Mouse (Mus musculus) liver, postnatal 0 days (tissue): ENCODE measurements around the gene Acta2. TPM values are rescaled to one million over a fixed set of nuclear protein-coding genes. Genes with fewer than 3 reads are reported as not detected.
A peak's percentile ranks its signal among the peaks of the same experiment; 100 is the strongest.
"Not testable (repeated sequence)": the region's sequence is repeated elsewhere in the genome, so short reads cannot be mapped to it uniquely, and the experiment has no call there.

Source experiments
- ATAC-seq: fragments of 200-750 bp; cut with Nextera tagmentation; 2 replicates; pipeline ENCODE4 v1.8.0; 2017; ENCODE audit warnings: mild to moderate bottlenecking, moderate library complexity
- DNase-seq: peaks from one replicate; pipeline ENCODE4 v3.0.0-alpha.2; 2016
- H3K27ac ChIP-seq: fragments of 300-500 bp; sonication (generic); 2 replicates; pipeline ENCODE4 v1.5.1; 2014; ENCODE audit warnings: antibody characterized with exemption, moderate library complexity, mild to moderate bottlenecking, low read depth
- H3K27me3 ChIP-seq: fragments of 300-500 bp; sonication (generic); 2 replicates; pipeline ENCODE4 v1.6.1; 2014; ENCODE audit warnings: low read length, control low read depth, mixed read lengths; ENCODE audit not compliant: insufficient read depth
- H3K36me3 ChIP-seq: fragments of 300-500 bp; sonication (generic); replicated peaks from 2 replicates; pipeline ENCODE4 v1.6.1; 2014; ENCODE audit warnings: mild to moderate bottlenecking, control low read depth, low read length, moderate library complexity, mixed read lengths; ENCODE audit not compliant: insufficient read depth
- H3K4me1 ChIP-seq: fragments of 300-500 bp; sonication (generic); 2 replicates; pipeline ENCODE4 v1.6.1; 2014; ENCODE audit warnings: antibody characterized with exemption, mild to moderate bottlenecking, control low read depth; ENCODE audit not compliant: insufficient read depth
- H3K4me2 ChIP-seq: fragments of 300-500 bp; sonication (generic); 2 replicates; pipeline ENCODE4 v1.6.1; 2014; ENCODE audit warnings: low read depth, mild to moderate bottlenecking, low read length, moderate library complexity, mixed read lengths
- H3K4me3 ChIP-seq: fragments of 300-500 bp; sonication (generic); 2 replicates; pipeline ENCODE4 v1.5.1; 2014; ENCODE audit warnings: low read depth, low read length
- H3K9ac ChIP-seq: fragments of 300-500 bp; sonication (generic); replicated peaks from 2 replicates; pipeline ENCODE4 v1.6.1; 2014; ENCODE audit warnings: mild to moderate bottlenecking, moderate library complexity
- H3K9me3 ChIP-seq: fragments of 300-500 bp; sonication (generic); 2 replicates; pipeline ENCODE4 v1.6.1; 2016; ENCODE audit warnings: mild to moderate bottlenecking, control low read depth, low read length, mixed read lengths
- CTCF ChIP-seq: sonication (generic); IDR thresholded peaks from 2 replicates; pipeline ENCODE4 v1.5.1; 2016; ENCODE audit warnings: antibody characterized with exemption, low read depth
- EP300 ChIP-seq: IDR thresholded peaks from 2 replicates; pipeline ENCODE4 v1.6.1; 2016; ENCODE audit warnings: antibody characterized with exemption, low read depth, mild to moderate bottlenecking
- WGBS: fragments of 180-500 bp; shearing (Covaris S2); extraction: QIAGEN DNeasy Blood & Tissue Kit; methylation state at CpG from one replicate; pipeline ENCODE4 v1.1.7; 2014; ENCODE audit not compliant: insufficient replicate concordance; 5-methylcytosine and 5-hydroxymethylcytosine counted together
- polyA plus RNA-seq: library from polyadenylated mRNA; unstranded; fragments of >200 nt; fragmentation: Nextera tagmentation; extraction: Ambion mirVana; gene quantifications from 2 replicates; pipeline ENCODE4 v1.2.1, GENCODE M21; 2015

Acta2 gene
- polyA plus RNA-seq, 1 experiment from 2014 or later = 7.3 TPM

DNA sequence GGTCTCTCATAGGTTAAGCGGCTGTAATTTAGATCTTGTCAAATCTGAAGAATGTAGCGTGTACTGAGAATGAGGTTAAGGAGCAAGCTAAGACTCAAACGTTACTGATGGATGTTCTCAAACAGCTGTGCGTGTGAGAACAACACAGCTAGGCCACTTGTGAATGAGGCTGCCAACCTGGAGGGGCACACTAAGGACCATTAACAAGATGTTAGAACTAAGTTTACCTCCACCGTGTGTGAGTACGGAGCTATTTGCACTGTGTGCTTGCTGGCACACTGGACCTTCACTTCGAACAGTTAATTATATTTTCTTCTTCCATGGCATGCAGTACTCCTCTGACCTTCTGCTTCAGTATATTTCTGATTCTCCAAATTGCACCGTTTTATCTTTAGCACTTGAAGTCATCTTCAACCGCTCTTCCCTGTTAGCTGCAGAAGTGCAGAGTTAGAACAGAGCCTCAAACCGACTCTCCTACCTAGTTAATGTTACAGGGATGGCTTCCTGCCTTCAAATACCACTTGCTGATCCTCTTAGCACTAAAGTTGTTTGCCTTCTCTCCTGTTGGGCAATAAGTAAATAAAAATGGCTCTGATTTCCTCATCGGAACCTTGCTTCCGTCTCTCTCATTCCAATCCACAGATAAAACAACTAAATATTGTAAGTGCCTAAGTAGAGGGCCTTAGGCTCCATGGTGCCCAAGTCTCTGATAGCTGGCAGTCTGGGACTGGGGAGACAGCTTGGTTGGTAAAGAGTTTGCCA is 42.7 kb downstream of the Acta2 start:
- H3K9ac ChIP-seq = no peak overlapping the region
- no peak overlapping the region for H3K4me3 ChIP-seq
- peak overlapping the region; percentile 46 for H3K4me2 ChIP-seq
- no peaks in the 10 kb centered on the region for H3K27me3 ChIP-seq
- H3K9me3 ChIP-seq = no peaks in the 10 kb centered on the region
- TF ChIP-seq CTCF (no peak), EP300 (no peak)
- peaks cover 38% of the 10 kb centered on the region for H3K4me1 ChIP-seq
- 62% methylated on average over 12 of the region's 12 CpGs for WGBS
- ATAC-seq (peak; percentile 80), DNase-seq (no peak)
- no peaks in the 10 kb centered on the region; the same call in 1 of the 2 replicates for H3K36me3 ChIP-seq
- H3K27ac ChIP-seq = peak overlapping the region; percentile 87

DNA sequence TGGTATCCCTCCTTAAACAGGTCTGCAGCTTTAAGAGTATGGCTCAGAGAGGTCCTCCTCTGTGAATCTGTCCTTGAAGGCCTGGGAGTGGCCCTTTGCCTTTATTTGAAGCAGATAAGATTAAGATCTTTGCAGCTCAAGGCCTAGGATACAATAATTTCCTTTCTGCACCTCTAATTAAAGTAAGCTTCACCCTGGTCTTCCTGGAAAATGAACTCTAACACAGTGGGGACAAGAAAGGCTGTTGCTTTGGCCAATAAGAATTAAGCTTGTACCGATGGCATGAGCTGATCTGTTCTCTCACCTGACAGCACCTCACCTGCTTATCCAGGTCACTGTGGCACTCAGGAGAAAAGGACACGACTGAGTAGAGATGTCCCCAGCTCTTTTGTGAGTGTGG is 44.5 kb downstream of the Acta2 start:
- no peak for DNase-seq
- H3K9ac ChIP-seq = no peak overlapping the region
- H3K27ac ChIP-seq = no peak overlapping the region
- no peak overlapping the region for H3K4me3 ChIP-seq
- no peaks in the 10 kb centered on the region for H3K27me3 ChIP-seq
- no peak overlapping the region for H3K4me2 ChIP-seq
- WGBS = 58% methylated on average over 2 of the region's 2 CpGs
- H3K4me1 ChIP-seq = peaks cover 36% of the 10 kb centered on the region
- no peak for ATAC-seq
- no peaks in the 10 kb centered on the region; the same call in 1 of the 2 replicates for H3K36me3 ChIP-seq
- TF ChIP-seq CTCF (no peak), EP300 (no peak)
- no peaks in the 10 kb centered on the region for H3K9me3 ChIP-seq

DNA sequence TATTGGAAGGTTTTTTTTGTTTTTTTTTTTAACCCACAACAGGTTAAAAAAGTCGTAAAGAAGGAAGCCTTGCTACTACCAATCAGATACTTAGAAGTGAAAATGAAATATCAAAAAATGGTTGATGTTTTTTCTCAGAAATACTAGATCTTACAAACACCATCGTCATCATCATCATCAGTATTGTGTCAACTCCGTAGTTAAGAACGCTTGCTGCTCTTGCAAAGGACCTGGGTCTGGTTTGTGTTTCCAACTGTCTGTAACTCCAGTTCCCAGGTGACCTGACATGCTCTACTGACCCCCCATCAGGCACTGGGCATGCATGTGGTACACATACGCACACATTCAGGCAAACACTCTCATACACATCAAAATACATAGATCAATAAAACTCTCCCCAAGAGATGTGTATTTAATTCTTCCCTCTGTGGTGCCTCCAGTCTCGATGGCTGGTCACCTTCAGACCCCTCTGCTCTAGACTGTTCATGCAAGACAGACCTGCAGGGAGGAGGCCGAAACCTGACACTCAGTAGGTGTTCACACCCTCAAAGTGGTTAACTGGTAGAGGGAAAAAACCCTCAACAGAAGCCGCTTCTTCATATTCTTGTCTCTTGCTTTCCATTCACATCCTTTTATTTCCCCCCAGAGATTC is 45.3 kb downstream of the Acta2 start:
- TF ChIP-seq EP300 = no peak
- ATAC-seq (no peak), DNase-seq (no peak)
- no peaks in the 10 kb centered on the region for H3K9me3 ChIP-seq
- H3K4me2 ChIP-seq = no peak overlapping the region
- 80% methylated on average over 8 of the region's 8 CpGs for WGBS
- H3K27ac ChIP-seq = no peak overlapping the region
- no peak overlapping the region for H3K4me3 ChIP-seq
- H3K27me3 ChIP-seq = no peaks in the 10 kb centered on the region
- H3K4me1 ChIP-seq = peaks cover 34% of the 10 kb centered on the region
- no peak overlapping the region for H3K9ac ChIP-seq
- no peaks in the 10 kb centered on the region; the same call in 1 of the 2 replicates for H3K36me3 ChIP-seq

DNA sequence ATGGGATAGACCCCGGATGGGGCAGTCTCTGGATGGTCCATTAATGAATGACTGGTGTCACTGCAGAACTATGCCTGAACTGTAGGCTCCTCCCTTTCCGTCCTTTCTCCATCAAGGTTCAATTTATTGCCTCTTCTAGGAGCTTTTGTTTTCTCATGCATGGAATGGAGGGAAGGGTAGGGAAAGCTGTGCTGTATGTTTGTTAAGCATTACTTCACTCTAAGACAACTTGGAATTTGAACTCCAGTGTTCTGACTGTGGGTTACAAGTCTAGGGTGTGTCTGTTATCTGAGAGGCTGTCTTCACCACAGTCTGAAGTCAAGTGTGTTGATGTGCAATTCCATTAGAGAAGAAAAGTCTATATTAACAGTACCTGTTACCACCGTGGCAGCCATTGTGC is 46.4 kb downstream of the Acta2 start:
- peaks cover 28% of the 10 kb centered on the region for H3K4me1 ChIP-seq
- H3K9me3 ChIP-seq = no peaks in the 10 kb centered on the region
- TF ChIP-seq CTCF (no peak), EP300 (no peak)
- no peak for DNase-seq
- H3K27me3 ChIP-seq = no peaks in the 10 kb centered on the region
- H3K9ac ChIP-seq = no peak overlapping the region
- no peak for ATAC-seq
- H3K36me3 ChIP-seq = no peaks in the 10 kb centered on the region
- WGBS = 69% methylated on average over 3 of the region's 3 CpGs
- no peak overlapping the region for H3K4me3 ChIP-seq
- H3K27ac ChIP-seq = no peak overlapping the region
- no peak overlapping the region for H3K4me2 ChIP-seq

DNA sequence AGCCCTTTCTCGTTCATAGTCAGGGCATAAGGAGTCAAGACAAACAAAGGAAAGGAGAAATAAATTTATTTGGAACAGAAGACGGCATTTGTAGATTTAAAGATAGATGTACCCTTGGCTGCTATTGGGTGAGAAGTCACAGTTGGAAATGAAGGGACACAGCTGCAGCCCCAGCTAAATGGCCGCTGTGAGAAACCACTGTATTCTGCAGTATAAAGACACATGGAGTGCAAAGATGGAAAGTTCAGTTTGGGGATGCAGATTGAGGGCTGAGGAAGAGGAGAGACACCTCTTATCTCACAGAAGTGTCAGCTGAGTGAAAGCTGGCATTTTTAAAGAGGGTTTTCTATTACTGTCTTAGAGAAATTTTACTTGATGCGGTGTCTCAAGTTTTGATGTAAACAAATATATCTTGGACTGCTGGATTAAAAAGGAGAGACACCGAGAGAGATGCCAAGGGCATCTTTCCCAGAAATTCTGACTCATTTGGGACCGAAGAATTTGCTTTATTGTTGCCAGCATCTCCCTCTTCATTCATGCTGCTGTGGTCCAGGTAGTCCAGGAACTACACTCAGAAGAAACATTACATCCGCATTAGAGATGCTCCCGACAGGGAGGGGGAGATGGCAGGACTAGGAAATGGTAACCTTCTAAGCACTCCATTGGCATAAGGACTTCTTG is 48.5 kb downstream of the Acta2 start:
- H3K9ac ChIP-seq = no peak overlapping the region
- peaks cover 23% of the 10 kb centered on the region for H3K4me1 ChIP-seq
- no peak overlapping the region for H3K27ac ChIP-seq
- no peak for ATAC-seq
- H3K36me3 ChIP-seq = no peaks in the 10 kb centered on the region
- H3K4me3 ChIP-seq = no peak overlapping the region
- WGBS = 75% methylated on average over 8 of the region's 8 CpGs
- H3K4me2 ChIP-seq = no peak overlapping the region
- no peak for DNase-seq
- TF ChIP-seq EP300 (no peak), CTCF (no peak)
- H3K27me3 ChIP-seq = no peaks in the 10 kb centered on the region
- H3K9me3 ChIP-seq = no peaks in the 10 kb centered on the region

DNA sequence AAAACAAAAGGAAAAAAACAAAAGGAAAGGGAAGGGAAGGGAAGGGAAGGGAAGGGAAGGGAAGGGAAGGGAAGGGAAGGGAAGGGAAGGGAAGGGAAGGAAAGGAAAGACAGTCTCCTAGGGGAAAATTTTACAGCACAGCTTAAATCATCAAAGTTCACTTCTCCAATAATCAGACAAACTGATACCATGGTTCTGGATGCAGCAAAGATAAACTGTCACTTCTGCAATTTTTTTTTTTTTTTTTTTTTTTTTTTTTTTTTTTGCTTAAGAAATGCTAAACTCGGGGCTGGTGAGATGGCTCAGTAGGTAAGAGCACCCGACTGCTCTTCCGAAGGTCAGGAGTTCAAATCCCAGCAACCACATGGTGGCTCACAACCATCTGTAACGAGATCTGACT is 49.3 kb downstream of the Acta2 start:
- H3K4me1 ChIP-seq = peaks cover 20% of the 10 kb centered on the region
- not testable (repeated sequence) for H3K4me2 ChIP-seq, ATAC-seq, H3K27me3 ChIP-seq, H3K9me3 ChIP-seq, H3K27ac ChIP-seq, H3K4me3 ChIP-seq, H3K36me3 ChIP-seq, DNase-seq, H3K9ac ChIP-seq
- WGBS = 71% methylated on average over 3 of the region's 4 CpGs
